Mouse (Mus musculus) neural tube, embryonic 12.5 days (tissue): Measurements from ENCODE around the gene Vwa8. TPM values are rescaled to one million over a fixed set of nuclear protein-coding genes. Genes with fewer than 3 reads are reported as not detected.

Experiments
- ATAC-seq: fragments of 200-750 bp; cut with Nextera tagmentation; 2 replicates; pipeline ENCODE4 v1.8.0; 2017; ENCODE audit warnings: low read depth, mild to moderate bottlenecking, moderate TSS enrichment, moderate library complexity; ENCODE audit not compliant: low FRiP score
- H3K27ac ChIP-seq: fragments of 300-500 bp; sonication (generic); 2 replicates; pipeline ENCODE4 v1.5.1; 2016
- H3K27me3 ChIP-seq: fragments of 300-500 bp; sonication (generic); replicated peaks from 2 replicates; pipeline ENCODE4 v1.6.1; 2016; ENCODE audit warnings: mild to moderate bottlenecking
- H3K36me3 ChIP-seq: fragments of 300-500 bp; sonication (generic); 2 replicates; pipeline ENCODE4 v1.6.1; 2016; ENCODE audit warnings: mild to moderate bottlenecking
- H3K4me1 ChIP-seq: fragments of 300-500 bp; sonication (generic); 2 replicates; pipeline ENCODE4 v1.6.1; 2016
- H3K4me2 ChIP-seq: fragments of 300-500 bp; sonication (generic); replicated peaks from 2 replicates; pipeline ENCODE4 v1.6.1; 2016; ENCODE audit warnings: mild to moderate bottlenecking
- H3K4me3 ChIP-seq: fragments of 300-500 bp; sonication (generic); 2 replicates; pipeline ENCODE4 v1.5.1; 2016
- H3K9ac ChIP-seq: fragments of 300-500 bp; sonication (generic); 2 replicates; pipeline ENCODE4 v1.6.1; 2016; ENCODE audit warnings: mild to moderate bottlenecking
- H3K9me3 ChIP-seq: fragments of 300-500 bp; sonication (generic); 2 replicates; pipeline ENCODE4 v1.6.1; 2016; ENCODE audit warnings: mild to moderate bottlenecking
- WGBS: fragments of 180-500 bp; shearing (Covaris S2); methylation state at CpG from one replicate; pipeline ENCODE4 v1.1.7; 2016; 5-methylcytosine and 5-hydroxymethylcytosine counted together
- polyA plus RNA-seq: library from polyadenylated mRNA; unstranded; fragments of >200 nt; fragmentation: Nextera tagmentation; extraction: Ambion mirVana; gene quantifications from 2 replicates; pipeline ENCODE4 v1.2.1, GENCODE M21; 2016

Gene Vwa8
- polyA plus RNA-seq, 1 experiment from 2014 or later, result 10.2 TPM

DNA sequence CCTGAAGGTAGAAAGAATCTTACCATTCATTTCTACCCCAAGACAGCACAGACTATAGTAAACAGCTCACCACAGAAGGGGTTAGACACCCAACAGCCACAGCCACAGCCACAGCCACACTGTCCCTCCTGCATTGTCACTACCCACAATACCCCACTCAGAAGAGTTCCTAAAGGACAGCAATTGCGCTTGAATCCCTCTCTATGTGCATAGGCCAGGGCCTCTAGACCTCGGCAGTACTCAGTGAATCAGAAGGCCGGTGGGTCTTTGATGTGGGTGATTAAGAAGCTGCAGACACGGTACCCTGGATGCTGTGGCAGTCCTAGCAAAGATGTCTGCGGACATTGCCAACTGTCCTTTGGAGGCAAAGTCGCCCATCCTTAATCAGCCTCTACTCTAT lies 377.9 kb downstream of the Vwa8 start:
- Histone ChIP-seq H3K27me3 (no peaks in the 10 kb centered on the region), H3K4me2 (no peak overlapping the region), H3K9ac (no peak overlapping the region), H3K4me1 (no peaks in the 10 kb centered on the region), H3K4me3 (no peak overlapping the region), H3K36me3 (no peaks in the 10 kb centered on the region), H3K9me3 (no peaks in the 10 kb centered on the region), H3K27ac (no peak overlapping the region)
- WGBS, result 88% methylated on average over 6 of the region's 6 CpGs
- no peak for ATAC-seq

DNA sequence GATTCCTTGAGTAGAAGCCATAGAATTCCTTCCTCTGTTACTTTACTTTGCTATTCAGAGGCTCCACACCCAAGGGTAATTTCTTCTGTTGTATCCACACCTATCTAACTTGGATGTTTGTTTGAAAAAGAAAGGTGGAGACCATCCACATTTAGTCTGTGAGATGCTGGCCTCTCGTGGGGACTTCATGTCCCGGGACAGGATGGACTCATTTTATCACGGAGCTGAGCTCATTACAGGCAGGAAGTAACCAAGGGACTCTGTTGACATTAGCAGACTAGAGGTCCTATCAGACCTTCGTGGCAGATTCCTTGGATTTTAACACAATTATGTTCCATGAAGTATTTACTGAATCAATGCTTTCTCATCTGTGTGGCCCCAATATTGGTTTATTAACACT lies 379.1 kb downstream of the Vwa8 start:
- Histone ChIP-seq H3K36me3 (no peaks in the 10 kb centered on the region), H3K27me3 (no peaks in the 10 kb centered on the region), H3K9me3 (no peaks in the 10 kb centered on the region), H3K4me3 (no peak overlapping the region), H3K4me1 (no peaks in the 10 kb centered on the region), H3K9ac (no peak overlapping the region), H3K27ac (no peak overlapping the region), H3K4me2 (no peak overlapping the region)
- 73% methylated on average over 4 of the region's 4 CpGs for WGBS
- no peak for ATAC-seq

- no peaks in the 10 kb centered on the region for H3K4me1 ChIP-seq
- no peaks in the 10 kb centered on the region for H3K36me3 ChIP-seq
- no peak for ATAC-seq
- whole genome bisulfite sequencing, result 91% methylated on average over 4 of the region's 4 CpGs
- no peak overlapping the region for H3K4me3 ChIP-seq
- H3K27me3 ChIP-seq, result no peaks in the 10 kb centered on the region
- no peak overlapping the region for H3K27ac ChIP-seq
- no peaks in the 10 kb centered on the region for H3K9me3 ChIP-seq
- no peak overlapping the region for H3K9ac ChIP-seq
- no peak overlapping the region for H3K4me2 ChIP-seq
Observed at GRCm38 (mm10) chr14:79231677-79232076, 382.8 kb downstream of the Vwa8 start.

DNA sequence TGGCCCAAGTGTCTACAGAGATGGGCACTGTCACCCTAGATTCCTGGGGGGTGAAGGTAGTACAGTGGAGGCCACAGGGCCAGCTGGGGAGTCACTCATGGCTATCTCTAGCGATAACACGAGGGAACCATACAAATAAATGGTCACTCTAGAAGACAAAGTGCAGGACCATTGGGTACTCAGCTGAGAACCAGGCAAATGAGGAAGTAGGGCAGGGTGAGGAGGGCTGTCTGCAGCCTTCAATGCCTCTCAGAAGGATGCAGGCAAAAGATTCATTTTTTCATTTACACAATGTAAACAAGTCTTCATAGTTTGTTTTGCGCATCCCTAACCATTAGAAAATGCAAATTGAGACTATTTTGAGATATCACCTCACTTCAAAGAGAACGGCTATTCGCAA lies 384.8 kb downstream of the Vwa8 start:
- Histone ChIP-seq H3K27ac (no peak overlapping the region), H3K4me2 (no peak overlapping the region), H3K4me3 (no peak overlapping the region), H3K4me1 (no peaks in the 10 kb centered on the region; the same call in 1 of the 2 replicates), H3K9me3 (no peaks in the 10 kb centered on the region), H3K36me3 (no peaks in the 10 kb centered on the region), H3K9ac (no peak overlapping the region), H3K27me3 (no peaks in the 10 kb centered on the region)
- 89% methylated on average over 5 of the region's 5 CpGs for WGBS
- ATAC-seq, result no peak

DNA sequence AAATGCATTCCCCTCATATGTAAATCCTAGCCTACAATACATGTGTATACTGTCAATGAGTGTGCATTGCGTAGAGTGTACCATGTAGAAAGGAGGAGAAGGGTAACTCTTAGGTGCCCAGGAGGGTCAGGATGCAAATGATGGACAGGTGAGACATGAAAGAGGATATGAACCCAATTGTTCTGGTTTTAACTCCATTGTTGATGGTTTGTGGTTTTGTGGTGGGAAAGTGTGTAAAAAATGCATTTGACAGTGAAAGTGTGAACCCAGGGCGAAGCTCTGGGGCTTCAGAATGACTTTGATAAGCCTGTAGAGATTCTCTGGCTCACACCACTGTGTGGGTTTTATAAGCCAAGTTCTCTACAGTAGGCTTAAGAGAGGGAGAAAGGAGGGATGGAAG lies 385.7 kb downstream of the Vwa8 start:
- Histone ChIP-seq H3K36me3 (no peaks in the 10 kb centered on the region), H3K27ac (no peak overlapping the region), H3K4me1 (no peaks in the 10 kb centered on the region; the same call in 1 of the 2 replicates), H3K27me3 (no peaks in the 10 kb centered on the region), H3K4me3 (no peak overlapping the region), H3K9ac (no peak overlapping the region), H3K9me3 (no peaks in the 10 kb centered on the region), H3K4me2 (no peak overlapping the region)
- WGBS, result 94% methylated on average over 2 of the region's 2 CpGs
- no peak for ATAC-seq

GRCm38 (mm10) chr14:79235157-79235556 lies 386.3 kb downstream of the Vwa8 start:
- Histone ChIP-seq H3K4me3 (no peak overlapping the region), H3K4me2 (no peak overlapping the region), H3K36me3 (no peaks in the 10 kb centered on the region), H3K9me3 (0 out of 2 replicates have a peak, but pooled peaks cover 1% of the 10 kb centered on the region), H3K9ac (no peak overlapping the region), H3K4me1 (no peaks in the 10 kb centered on the region; the same call in 1 of the 2 replicates), H3K27ac (no peak overlapping the region), H3K27me3 (no peaks in the 10 kb centered on the region)
- no peak for ATAC-seq
- WGBS, result 58% methylated on average over 5 of the region's 5 CpGs

DNA sequence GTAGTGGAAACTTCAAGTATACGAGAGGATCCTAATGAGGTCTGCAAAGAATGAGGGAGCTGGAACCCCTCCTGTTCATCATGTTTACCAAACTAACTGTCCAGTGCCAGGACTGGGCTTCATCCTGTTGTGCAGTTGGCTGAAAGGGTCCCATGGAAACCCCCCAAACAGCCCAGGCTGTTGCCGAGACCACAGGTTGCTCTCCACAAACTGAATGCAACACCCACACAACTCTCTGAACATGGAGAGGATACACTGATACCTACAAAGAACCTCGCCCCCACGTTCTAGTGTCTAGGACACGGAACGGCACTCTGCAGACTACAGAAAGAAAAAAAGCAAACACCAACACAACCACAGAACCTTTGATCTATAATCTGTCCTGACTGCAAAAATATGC lies 387.4 kb downstream of the Vwa8 start:
- Histone ChIP-seq H3K4me3 (no peak overlapping the region), H3K9me3 (0 out of 2 replicates have a peak, but pooled peaks cover 4% of the 10 kb centered on the region), H3K9ac (no peak overlapping the region), H3K27ac (no peak overlapping the region), H3K4me1 (no peaks in the 10 kb centered on the region; the same call in 1 of the 2 replicates), H3K4me2 (no peak overlapping the region), H3K27me3 (no peaks in the 10 kb centered on the region), H3K36me3 (no peaks in the 10 kb centered on the region)
- 88% methylated on average over 6 of the region's 6 CpGs for WGBS
- ATAC-seq, result no peak

- no peak for ATAC-seq
- Histone ChIP-seq H3K27me3 (no peaks in the 10 kb centered on the region), H3K4me1 (no peaks in the 10 kb centered on the region; the same call in 1 of the 2 replicates), H3K27ac (no peak overlapping the region), H3K36me3 (no peaks in the 10 kb centered on the region), H3K4me3 (no peak overlapping the region), H3K4me2 (no peak overlapping the region), H3K9me3 (0 out of 2 replicates have a peak, but pooled peaks cover 4% of the 10 kb centered on the region), H3K9ac (no peak overlapping the region)
- 93% methylated on average over 12 of the region's 12 CpGs for WGBS
Observed at GRCm38 (mm10) chr14:79239402-79239801, 390.6 kb downstream of the Vwa8 start.

DNA sequence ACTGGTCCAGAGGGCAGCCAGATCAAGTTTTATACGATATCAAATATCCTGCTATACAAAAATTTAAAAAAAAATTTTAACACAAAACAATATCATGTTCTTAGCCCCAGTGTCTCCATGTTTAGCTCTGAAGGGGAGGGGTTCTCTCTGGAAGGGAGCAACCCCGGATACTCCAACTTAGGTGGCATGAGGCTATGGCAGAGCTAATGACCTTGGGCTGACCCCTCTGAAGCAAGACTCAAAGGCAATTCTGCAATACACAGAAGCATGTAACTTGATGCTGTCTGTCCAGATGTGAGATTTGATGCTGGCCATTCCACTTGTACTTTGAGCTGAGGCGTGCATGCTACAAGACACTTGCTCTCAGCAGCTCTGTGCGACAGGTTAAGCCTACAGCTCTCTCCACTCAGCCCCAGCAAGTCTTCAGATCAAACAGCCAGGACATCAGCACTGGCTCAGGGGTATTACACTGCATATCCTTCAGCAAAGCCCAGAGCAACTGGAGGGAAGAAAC lies 392.3 kb downstream of the Vwa8 start:
- H3K4me1 ChIP-seq, result no peaks in the 10 kb centered on the region; the same call in 1 of the 2 replicates
- ATAC-seq, result no peak

GRCm38 (mm10) chr14:79241656-79242385 lies 393.0 kb downstream of the Vwa8 start:
- Histone ChIP-seq H3K27me3 (no peaks in the 10 kb centered on the region), H3K4me2 (no peak overlapping the region), H3K9ac (no peak overlapping the region), H3K9me3 (0 out of 2 replicates have a peak, but pooled peaks cover 4% of the 10 kb centered on the region), H3K4me3 (no peak overlapping the region), H3K36me3 (no peaks in the 10 kb centered on the region), H3K4me1 (no peaks in the 10 kb centered on the region; the same call in 1 of the 2 replicates), H3K27ac (no peak overlapping the region)
- WGBS, result 80% methylated on average over 6 of the region's 6 CpGs
- no peak for ATAC-seq

More for the DNA sequence above, 392.3 kb downstream of the Vwa8 start:
- H3K27ac ChIP-seq, result no peak overlapping the region
- no peaks in the 10 kb centered on the region for H3K27me3 ChIP-seq
- WGBS, result 81% methylated on average over 4 of the region's 4 CpGs
- no peaks in the 10 kb centered on the region for H3K36me3 ChIP-seq
- H3K4me3 ChIP-seq, result no peak overlapping the region
- no peak overlapping the region for H3K9ac ChIP-seq
- H3K9me3 ChIP-seq, result 0 out of 2 replicates have a peak, but pooled peaks cover 4% of the 10 kb centered on the region
- H3K4me2 ChIP-seq, result no peak overlapping the region

DNA sequence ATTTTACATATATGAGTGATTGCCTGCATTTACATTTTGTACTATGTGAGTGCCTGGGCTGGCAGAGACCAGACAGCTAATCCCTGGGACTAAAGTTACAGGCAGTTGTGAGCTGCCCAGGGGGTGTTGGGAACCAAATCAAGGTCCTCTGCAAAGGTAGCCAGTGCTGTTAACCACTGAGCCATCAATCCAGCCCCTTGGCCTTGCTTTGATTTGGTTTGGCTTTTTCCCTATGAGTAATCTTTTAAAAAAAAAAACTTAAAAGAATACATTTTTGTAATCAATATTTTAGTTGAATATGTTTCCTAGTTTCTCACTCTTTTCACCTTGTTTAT lies 393.5 kb downstream of the Vwa8 start:
- Histone ChIP-seq H3K27me3 (no peaks in the 10 kb centered on the region), H3K27ac (no peak overlapping the region), H3K4me3 (no peak overlapping the region), H3K4me1 (no peaks in the 10 kb centered on the region), H3K36me3 (no peaks in the 10 kb centered on the region), H3K9me3 (0 out of 2 replicates have a peak, but pooled peaks cover 4% of the 10 kb centered on the region), H3K4me2 (no peak overlapping the region), H3K9ac (no peak overlapping the region)
- ATAC-seq, result no peak

GRCm38 (mm10) chr14:79243038-79243883 lies 394.4 kb downstream of the Vwa8 start:
- Histone ChIP-seq H3K4me1 (no peaks in the 10 kb centered on the region), H3K36me3 (no peaks in the 10 kb centered on the region), H3K4me3 (no peak overlapping the region), H3K27me3 (no peaks in the 10 kb centered on the region), H3K9ac (no peak overlapping the region), H3K9me3 (0 out of 2 replicates have a peak, but pooled peaks cover 4% of the 10 kb centered on the region), H3K4me2 (no peak overlapping the region), H3K27ac (no peak overlapping the region)
- ATAC-seq, result no peak
- WGBS, result 87% methylated on average over 12 of the region's 12 CpGs
